Comparison of ENCODE assay signal across 8 mouse cellular contexts in the genomic region with DNA sequence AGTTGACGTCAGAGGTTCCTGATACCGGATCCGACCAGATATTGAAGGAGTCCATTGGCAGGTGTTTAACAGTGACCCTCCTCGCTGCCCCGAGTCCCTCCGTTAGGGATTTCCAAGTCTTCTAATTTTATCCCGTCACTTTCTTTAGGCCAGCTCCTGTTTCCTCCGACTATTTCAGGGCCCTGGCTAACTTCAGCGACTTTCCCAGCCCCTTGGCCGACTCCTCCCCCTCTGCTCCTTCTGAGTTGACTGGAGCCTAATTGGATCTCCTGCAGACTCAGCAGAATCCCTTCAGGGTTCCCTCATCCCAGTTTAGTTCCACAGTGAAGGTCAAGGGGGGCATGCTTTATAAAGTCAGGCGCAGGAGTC. TPM values are rescaled to one million over a fixed set of nuclear protein-coding genes. Genes with fewer than 3 reads are reported as not detected.
DNase-seq lines count a peak whose midpoint lies in the region; ATAC-seq and TF ChIP-seq lines count a peak whose summit lies in the region.

No protein-coding gene starts in this region.

- peak overlapping the region; percentile 95 for H3K4me2 ChIP-seq in kidney, embryonic 14.5 days (replicated peaks; ENCODE audit: low read depth, low read length)
- peak overlapping the region; percentile 90 for H3K4me2 ChIP-seq in midbrain, embryonic 12.5 days (replicated peaks)

- under 1% methylated on average over 11 of the region's 11 CpGs for WGBS in kidney, embryonic 14.5 days
- 1% methylated on average over 11 of the region's 11 CpGs for WGBS in midbrain, embryonic 12.5 days

- TF ChIP-seq POLR2A in brain, embryonic 14.5 days (IDR thresholded peaks at IDR 0.05; ENCODE audit: borderline replicate concordance, extremely low read depth, insufficient read depth, insufficient read length, poor library complexity, severe bottlenecking): no peak

- H3K9ac ChIP-seq in kidney, embryonic 14.5 days (ENCODE audit: low read depth, low read length): peak overlapping the region; percentile 71; the same call in 1 of the 2 replicates
- peak overlapping the region; percentile 67 for H3K9ac ChIP-seq in midbrain, embryonic 12.5 days (replicated peaks)

- peak; percentile 36 for DNase-seq in 3134 (ENCODE audit: extremely low read depth, insufficient read length, low spot score)
- peak; percentile 57 for DNase-seq in brain, embryonic 14.5 days (ENCODE audit: low read depth)
- DNase-seq in gastrocnemius, postnatal 14 days: peak; percentile 48
- DNase-seq in spleen, postnatal 36 days (ENCODE audit: low spot score in 2 of 2): no peak
- DNase-seq in frontal cortex, postnatal 36 days (ENCODE audit: low spot score in 2 of 2): no peak
- no peak for DNase-seq in adrenal gland, postnatal 4 days (ENCODE audit: low spot score in 2 of 2)

- H3K4me3 ChIP-seq in kidney, embryonic 14.5 days (ENCODE audit: low read length): peak overlapping the region; percentile 59
- peak overlapping the region; percentile 61 for H3K4me3 ChIP-seq in midbrain, embryonic 12.5 days

- H3K27me3 ChIP-seq in kidney, embryonic 14.5 days (ENCODE audit: control insufficient read depth, insufficient read depth, low read length): no peaks in the 10 kb centered on the region
- H3K27me3 ChIP-seq in midbrain, embryonic 12.5 days: peaks cover 23% of the 10 kb centered on the region

- H3K27ac ChIP-seq in kidney, embryonic 14.5 days (ENCODE audit: low read depth, low read length): peak overlapping the region; percentile 85
- peak overlapping the region; percentile 35; the same call in 1 of the 2 replicates for H3K27ac ChIP-seq in midbrain, embryonic 12.5 days (replicated peaks)

- H3K36me3 ChIP-seq in kidney, embryonic 14.5 days (ENCODE audit: control insufficient read depth, insufficient read depth, low read length): no peaks in the 10 kb centered on the region
- H3K36me3 ChIP-seq in midbrain, embryonic 12.5 days: no peaks in the 10 kb centered on the region

- H3K4me1 ChIP-seq in kidney, embryonic 14.5 days (ENCODE audit: control insufficient read depth, insufficient read depth, low read length): 0 out of 2 replicates have a peak, but pooled peaks cover 8% of the 10 kb centered on the region
- H3K4me1 ChIP-seq in midbrain, embryonic 12.5 days: peaks cover 12% of the 10 kb centered on the region

- peak; percentile 81 for ATAC-seq in kidney, embryonic 14.5 days (ENCODE audit: low FRiP score, low TSS enrichment)
- ATAC-seq in midbrain, embryonic 12.5 days (ENCODE audit: low FRiP score, low read depth): peak; percentile 38

- H3K9me3 ChIP-seq in kidney, embryonic 14.5 days (ENCODE audit: control insufficient read depth, low read length): no peaks in the 10 kb centered on the region
- H3K9me3 ChIP-seq in midbrain, embryonic 12.5 days: no peaks in the 10 kb centered on the region

- intact Hi-C loops in gastrocnemius, postnatal 14 days (cut with DNase I; ENCODE audit: low total_unique reads): no loop called here

- no peak for TF ChIP-seq CTCF in brain, embryonic 14.5 days (IDR thresholded peaks at IDR 0.05; ENCODE audit: borderline replicate concordance, extremely low read depth, insufficient read depth, insufficient read length)

RNA-seq across cellular contexts. Expression of a gene that starts 1.5 kb away (rescaled TPM):
- 13.4 and 19.2 TPM in 2 replicates for polyA plus RNA-seq in brain, embryonic 14.5 days (2012; rRNA removed)
- 1 to 10 TPM; 3.8 to 8.6 TPM for total RNA-seq in gastrocnemius, postnatal 14 days (2021)
- 11.2 and 12.0 TPM in 2 replicates for polyA plus RNA-seq in kidney, embryonic 14.5 days (2014; fragmentation: Nextera tagmentation; extraction: Ambion mirVana)
- 27.7 and 29.7 TPM in 2 replicates for polyA plus RNA-seq in midbrain, embryonic 12.5 days (2016; fragmentation: Nextera tagmentation; extraction: Ambion mirVana)
- 1 to 10 TPM; 1.3 to 1.6 TPM for total RNA-seq in adrenal gland, postnatal 4 days (2021)

Comparison
In these comparisons a context has a peak if more than half of its experiments do, and no peak if none do; other contexts are left out.
1. DNase-seq: peak in 3134 (single experiment), brain, embryonic 14.5 days (single experiment) and gastrocnemius, postnatal 14 days (single experiment); none in spleen, postnatal 36 days (0 of 2), frontal cortex, postnatal 36 days (0 of 2) and adrenal gland, postnatal 4 days (0 of 2).